Mouse (Mus musculus): ENCODE data around the gene Htr3a. TPM values are rescaled to one million over a fixed set of nuclear protein-coding genes. Genes with fewer than 3 reads are reported as not detected.

Htr3a gene
- total RNA-seq, 1 experiment: 1.4 TPM

DNA sequence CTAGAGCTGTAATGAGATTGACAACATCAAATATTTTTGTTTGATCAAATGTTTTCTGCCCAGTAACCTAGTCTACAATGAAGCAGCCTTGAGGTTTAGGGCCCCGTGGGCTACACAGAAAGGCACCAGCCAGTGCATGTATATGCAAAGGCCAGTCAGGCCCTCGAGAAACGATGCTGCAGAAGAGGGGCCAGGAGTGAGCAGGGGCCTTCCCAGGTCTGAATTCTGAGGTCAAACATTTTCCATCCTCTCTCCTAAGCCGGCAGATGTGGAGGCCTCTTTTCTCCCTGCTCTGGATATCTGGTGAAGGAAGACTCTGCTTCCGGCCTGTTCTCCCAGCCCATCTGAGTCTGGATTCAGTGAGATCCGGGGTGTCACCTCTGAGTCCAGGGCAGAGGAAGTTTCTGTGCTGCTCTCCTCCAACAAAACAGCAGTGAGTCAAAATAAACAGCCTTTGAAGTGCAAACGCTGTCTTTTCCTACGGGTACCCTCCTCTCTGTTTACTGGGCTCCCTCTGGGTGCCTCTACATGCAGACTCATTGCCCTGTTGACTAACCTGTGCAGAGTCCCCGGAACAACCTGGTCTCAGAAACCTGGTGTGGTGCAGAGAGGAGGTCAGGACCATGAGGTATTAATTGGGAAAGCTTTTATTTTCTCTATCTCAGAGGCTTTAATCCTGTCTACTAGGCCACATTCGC is 50.9 kb downstream of the Htr3a start:
- peaks cover 0 to 2% of the 10 kb centered on the region in 2 experiments; a peak in 1 of 4 replicates for H3K4me1 ChIP-seq (ENCODE audit: control insufficient read depth in 2 of 2, insufficient read depth in 2 of 2, low read length in 2 of 2, poor library complexity in 1 of 2)
- in situ Hi-C loops (cut with MboI; ENCODE audit: low sequenced_read_pairs in 2 of 2, unreplicated experiment in 2 of 2): loop anchor here (10.0 kb wide), 1 partner anchor 215 kb away; no protein-coding TSS in a partner anchor
- no peak for DNase-seq (ENCODE audit: low read depth, low spot score)
- H3K4me3 ChIP-seq (ENCODE audit: insufficient read depth in 1 of 2, low read depth in 1 of 2, low read length in 2 of 2, poor library complexity in 1 of 2, severe bottlenecking in 1 of 2): no peak overlapping the region
- no peak overlapping the region for H3K27ac ChIP-seq (ENCODE audit: insufficient read depth, low read depth, low read length, poor library complexity, severe bottlenecking)
- no peaks in the 10 kb centered on the region for H3K9me3 ChIP-seq (ENCODE audit: control insufficient read depth, insufficient read depth, low read depth, low read length)
- TF ChIP-seq CHD2 (IDR thresholded peaks at IDR 0.05; ENCODE audit: low read depth, low read length) (no peak), ZNF384 (IDR thresholded peaks at IDR 0.05; ENCODE audit: low read depth, low read length) (no peak)
- H3K9ac ChIP-seq (ENCODE audit: insufficient read depth, low read depth, low read length, poor library complexity, severe bottlenecking): no peak overlapping the region
- no peaks in the 10 kb centered on the region for H3K36me3 ChIP-seq (ENCODE audit: control insufficient read depth, insufficient read depth, low read length, poor library complexity, severe bottlenecking)

DNA sequence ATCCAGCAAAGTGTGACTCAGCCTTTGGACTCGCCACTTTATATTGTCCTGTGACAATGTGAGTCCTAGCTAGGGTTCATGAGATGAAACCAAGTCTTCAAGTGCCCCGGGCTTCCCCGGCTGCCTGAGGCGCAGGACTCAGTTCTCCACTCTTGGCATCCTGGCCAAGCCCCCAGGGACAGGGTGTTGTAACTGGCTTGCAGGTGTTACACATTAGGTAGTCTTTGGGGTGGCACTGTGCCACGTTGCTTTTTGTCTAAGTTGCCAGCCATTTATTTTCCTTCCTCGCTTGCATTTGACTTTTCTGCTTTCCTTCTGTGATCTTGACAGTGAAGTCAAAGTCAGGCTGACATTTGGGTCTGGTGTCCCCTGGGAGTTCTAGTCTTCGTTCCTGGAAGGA is 53.0 kb downstream of the Htr3a start:
- DNase-seq (ENCODE audit: low read depth, low spot score): no peak
- Histone ChIP-seq H3K9me3 (ENCODE audit: control insufficient read depth, insufficient read depth, low read depth, low read length) (no peaks in the 10 kb centered on the region), H3K27ac (ENCODE audit: insufficient read depth, low read depth, low read length, poor library complexity, severe bottlenecking) (no peak overlapping the region), H3K4me3 (ENCODE audit: insufficient read depth in 1 of 2, low read depth in 1 of 2, low read length in 2 of 2, poor library complexity in 1 of 2, severe bottlenecking in 1 of 2) (no peak overlapping the region), H3K36me3 (ENCODE audit: control insufficient read depth, insufficient read depth, low read length, poor library complexity, severe bottlenecking) (no peaks in the 10 kb centered on the region), H3K9ac (ENCODE audit: insufficient read depth, low read depth, low read length, poor library complexity, severe bottlenecking) (no peak overlapping the region), H3K4me1 (ENCODE audit: control insufficient read depth in 2 of 2, insufficient read depth in 2 of 2, low read length in 2 of 2, poor library complexity in 1 of 2) (peaks cover 0 to 2% of the 10 kb centered on the region in 2 experiments; a peak in 1 of 4 replicates)
- TF ChIP-seq CHD2 (IDR thresholded peaks at IDR 0.05; ENCODE audit: low read depth, low read length) (no peak), HCFC1 (IDR thresholded peaks at IDR 0.05; ENCODE audit: borderline replicate concordance, insufficient read depth, low read length) (no peak), ZNF384 (IDR thresholded peaks at IDR 0.05; ENCODE audit: low read depth, low read length) (no peak), ZC3H11A (IDR thresholded peaks at IDR 0.05; ENCODE audit: borderline replicate concordance, low read depth, low read length) (no peak), MAFK (IDR thresholded peaks at IDR 0.05; ENCODE audit: insufficient read depth, low read depth, low read length) (no peak)
- in situ Hi-C loops (cut with MboI; ENCODE audit: low sequenced_read_pairs in 2 of 2, unreplicated experiment in 2 of 2): loop anchor here (10.0 kb wide), 1 partner anchor 213 kb away; no protein-coding TSS in a partner anchor

DNA sequence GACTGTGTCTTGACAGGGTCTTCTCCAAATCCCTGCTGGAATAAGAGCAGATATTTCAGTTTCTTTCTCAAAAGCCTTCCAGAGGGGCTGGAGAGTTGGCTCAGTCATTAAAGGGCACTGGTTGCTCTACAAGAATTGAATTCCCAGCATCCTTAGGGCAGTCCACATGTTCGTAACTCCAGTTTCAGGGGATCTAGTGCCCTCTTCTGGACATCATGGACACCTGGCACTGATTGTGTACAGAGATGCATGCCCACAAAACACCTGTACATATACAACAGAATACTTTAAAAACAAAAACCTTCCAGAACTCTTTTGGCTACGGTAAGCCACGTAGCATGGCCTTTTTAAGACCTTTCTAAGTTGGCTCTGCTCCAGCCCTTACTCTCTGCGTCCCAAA is 54.7 kb downstream of the Htr3a start:
- H3K27ac ChIP-seq (ENCODE audit: insufficient read depth, low read depth, low read length, poor library complexity, severe bottlenecking): no peak overlapping the region
- no peak overlapping the region for H3K4me3 ChIP-seq (ENCODE audit: insufficient read depth in 1 of 2, low read depth in 1 of 2, low read length in 2 of 2, poor library complexity in 1 of 2, severe bottlenecking in 1 of 2)
- TF ChIP-seq CHD2 (IDR thresholded peaks at IDR 0.05; ENCODE audit: low read depth, low read length) (no peak), ZNF384 (IDR thresholded peaks at IDR 0.05; ENCODE audit: low read depth, low read length) (no peak), HCFC1 (IDR thresholded peaks at IDR 0.05; ENCODE audit: borderline replicate concordance, insufficient read depth, low read length) (no peak), MAFK (IDR thresholded peaks at IDR 0.05; ENCODE audit: insufficient read depth, low read depth, low read length) (no peak), ZC3H11A (IDR thresholded peaks at IDR 0.05; ENCODE audit: borderline replicate concordance, low read depth, low read length) (no peak)
- H3K4me1 ChIP-seq (ENCODE audit: control insufficient read depth in 2 of 2, insufficient read depth in 2 of 2, low read length in 2 of 2, poor library complexity in 1 of 2): peaks cover 0 to under 1% of the 10 kb centered on the region in 2 experiments; a peak in 1 of 4 replicates
- no peaks in the 10 kb centered on the region for H3K9me3 ChIP-seq (ENCODE audit: control insufficient read depth, insufficient read depth, low read depth, low read length)
- no peak overlapping the region for H3K9ac ChIP-seq (ENCODE audit: insufficient read depth, low read depth, low read length, poor library complexity, severe bottlenecking)
- in situ Hi-C loops (cut with MboI; ENCODE audit: low sequenced_read_pairs in 2 of 2, unreplicated experiment in 2 of 2): loop anchor here (10.0 kb wide), 1 partner anchor 211 kb away; no protein-coding TSS in a partner anchor
- peak; percentile 12 for DNase-seq (ENCODE audit: low read depth, low spot score)
- H3K36me3 ChIP-seq (ENCODE audit: control insufficient read depth, insufficient read depth, low read length, poor library complexity, severe bottlenecking): no peaks in the 10 kb centered on the region

DNA sequence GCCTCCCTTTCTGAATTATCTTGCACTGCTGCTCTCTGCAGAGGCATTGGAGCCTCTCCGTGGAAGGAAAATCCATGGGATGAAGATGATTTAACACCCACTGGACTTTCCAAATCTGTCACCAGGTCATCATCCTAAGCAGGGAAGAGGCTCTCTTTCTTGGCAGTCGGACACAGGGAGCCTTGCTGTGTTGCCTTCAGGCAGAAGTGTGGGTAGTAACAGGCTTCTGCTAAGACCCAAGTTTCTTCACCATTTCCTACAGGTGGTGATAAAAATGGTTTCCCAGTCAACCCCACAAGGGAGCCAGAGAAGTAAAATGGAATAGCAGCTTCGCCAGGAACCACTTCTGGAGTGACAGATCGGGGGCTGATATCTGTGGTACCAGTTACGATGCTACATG is 61.4 kb downstream of the Htr3a start:
- no peaks in the 10 kb centered on the region for H3K36me3 ChIP-seq (ENCODE audit: control insufficient read depth, insufficient read depth, low read length, poor library complexity, severe bottlenecking)
- H3K27ac ChIP-seq (ENCODE audit: insufficient read depth, low read depth, low read length, poor library complexity, severe bottlenecking): no peak overlapping the region
- H3K4me3 ChIP-seq (ENCODE audit: insufficient read depth in 1 of 2, low read depth in 1 of 2, low read length in 2 of 2, poor library complexity in 1 of 2, severe bottlenecking in 1 of 2): no peak overlapping the region
- no peaks in the 10 kb centered on the region; a peak in 1 of 4 replicates for H3K4me1 ChIP-seq (ENCODE audit: control insufficient read depth in 2 of 2, insufficient read depth in 2 of 2, low read length in 2 of 2, poor library complexity in 1 of 2)
- no peak for DNase-seq (ENCODE audit: low read depth, low spot score)
- in situ Hi-C loops (cut with MboI; ENCODE audit: low sequenced_read_pairs in 2 of 2, unreplicated experiment in 2 of 2): no loop called here
- no peak for TF ChIP-seq MAFK (IDR thresholded peaks at IDR 0.05; ENCODE audit: insufficient read depth, low read depth, low read length)
- TF ChIP-seq CHD2 (IDR thresholded peaks at IDR 0.05; ENCODE audit: low read depth, low read length): no peak
- no peak for TF ChIP-seq ZC3H11A (IDR thresholded peaks at IDR 0.05; ENCODE audit: borderline replicate concordance, low read depth, low read length)
- TF ChIP-seq ZNF384 (IDR thresholded peaks at IDR 0.05; ENCODE audit: low read depth, low read length): no peak
- TF ChIP-seq HCFC1 (IDR thresholded peaks at IDR 0.05; ENCODE audit: borderline replicate concordance, insufficient read depth, low read length): no peak
- H3K9ac ChIP-seq (ENCODE audit: insufficient read depth, low read depth, low read length, poor library complexity, severe bottlenecking): no peak overlapping the region
- H3K9me3 ChIP-seq (ENCODE audit: control insufficient read depth, insufficient read depth, low read depth, low read length): no peaks in the 10 kb centered on the region

Other genes starting within 250 kb of the Htr3a start
- 0.26 and 0.36 TPM in 2 replicates for gene Zbtb16, start 74.9 kb downstream of the Htr3a start, total RNA-seq (2012; rRNA removed)
- not detected in 2 replicates for gene Htr3b, start 53.9 kb upstream of the Htr3a start, total RNA-seq (2012; rRNA removed)
- gene Usp28, start 74.3 kb upstream of the Htr3a start, total RNA-seq (2012; rRNA removed): 70.1 and 121 TPM in 2 replicates
- gene Zw10, start 144.5 kb upstream of the Htr3a start, total RNA-seq (2012; rRNA removed): 37.1 and 42.5 TPM in 2 replicates
- 1.1 and 2.1 TPM in 2 replicates for gene Tmprss5, start 170.2 kb upstream of the Htr3a start, total RNA-seq (2012; rRNA removed)